Mouse (Mus musculus): Measurements from ENCODE around the gene Sh3rf1. TPM values are rescaled to one million over a fixed set of nuclear protein-coding genes. Genes with fewer than 3 reads are reported as not detected.
A peak's percentile ranks its signal among the peaks of the same experiment; 100 is the strongest.

The Sh3rf1 gene
- polyA plus RNA-seq, 2 experiments, result 8.8 to 12.8 TPM

GRCm38 (mm10) chr8:61308896-61309295, 85.2 kb downstream of the Sh3rf1 start:
- Histone ChIP-seq H3K27me3 (ENCODE audit: control insufficient read depth, insufficient read depth, low read length) (no peaks in the 10 kb centered on the region), H3K36me3 (ENCODE audit: control insufficient read depth, insufficient read depth, low read length) (no peaks in the 10 kb centered on the region), H3K4me2 (replicated peaks; ENCODE audit: low read depth, low read length, severe bottlenecking) (no peak overlapping the region), H3K27ac (replicated peaks; ENCODE audit: low read depth, low read length) (no peak overlapping the region), H3K9me3 (ENCODE audit: control insufficient read depth, low read length) (no peaks in the 10 kb centered on the region), H3K4me1 (ENCODE audit: control insufficient read depth, insufficient read depth, low read length) (peaks cover 31% of the 10 kb centered on the region), H3K9ac (ENCODE audit: low read depth, low read length, severe bottlenecking) (no peak overlapping the region), H3K4me3 (replicated peaks; ENCODE audit: low read length) (no peak overlapping the region)
- ATAC-seq (ENCODE audit: low FRiP score, low read depth), result no peak
- TF ChIP-seq POLR2A (IDR thresholded peaks at IDR 0.05; ENCODE audit: borderline replicate concordance, extremely low read depth, insufficient read depth, insufficient read length), result no peak
- DNase-seq (ENCODE audit: low spot score), result no peak

GRCm38 (mm10) chr8:61309530-61310402, 86.1 kb downstream of the Sh3rf1 start:
- no peaks in the 10 kb centered on the region for H3K27me3 ChIP-seq (ENCODE audit: control insufficient read depth, insufficient read depth, low read length)
- TF ChIP-seq POLR2A (IDR thresholded peaks at IDR 0.05; ENCODE audit: borderline replicate concordance, extremely low read depth, insufficient read depth, insufficient read length), result no peak
- H3K36me3 ChIP-seq (ENCODE audit: control insufficient read depth, insufficient read depth, low read length), result no peaks in the 10 kb centered on the region
- ATAC-seq (ENCODE audit: low FRiP score, low read depth) (no peak), DNase-seq (ENCODE audit: low spot score) (no peak)
- 0 out of 2 replicates have a peak overlapping the region, but pooled peaks have one; percentile 21 for H3K9ac ChIP-seq (ENCODE audit: low read depth, low read length, severe bottlenecking)
- no peaks in the 10 kb centered on the region for H3K9me3 ChIP-seq (ENCODE audit: control insufficient read depth, low read length)
- H3K4me2 ChIP-seq (replicated peaks; ENCODE audit: low read depth, low read length, severe bottlenecking), result peak overlapping the region; percentile 31
- no peak overlapping the region for H3K4me3 ChIP-seq (replicated peaks; ENCODE audit: low read length)
- WGBS, result 26% methylated on average over 20 of the region's 20 CpGs
- H3K4me1 ChIP-seq (ENCODE audit: control insufficient read depth, insufficient read depth, low read length), result peaks cover 31% of the 10 kb centered on the region
- no peak overlapping the region for H3K27ac ChIP-seq (replicated peaks; ENCODE audit: low read depth, low read length)

DNA sequence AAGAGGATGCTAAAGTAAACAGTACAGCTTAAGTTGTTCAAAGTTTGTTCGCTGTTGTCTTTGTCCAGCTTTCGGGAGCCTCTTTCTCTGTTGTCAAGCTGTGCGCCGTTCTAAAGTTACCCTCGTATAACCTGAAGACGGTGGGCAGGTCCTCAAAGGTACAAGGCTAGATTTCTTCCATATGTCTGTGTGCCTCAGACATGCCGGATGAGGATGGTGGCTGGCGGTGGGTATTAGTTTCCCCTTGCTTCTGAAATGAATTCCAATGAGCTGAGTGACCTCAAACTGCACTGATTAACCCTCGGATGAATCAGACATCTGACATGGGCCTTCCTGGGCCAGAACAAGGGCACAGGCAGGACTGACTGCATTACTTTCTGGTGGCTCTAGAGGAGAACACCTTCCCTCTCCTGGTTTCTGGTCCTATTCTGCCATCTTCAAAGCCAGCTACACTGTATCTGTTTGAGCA, 86.8 kb downstream of the Sh3rf1 start:
- DNase-seq (ENCODE audit: low spot score), result no peak
- Histone ChIP-seq H3K9me3 (ENCODE audit: control insufficient read depth, low read length) (no peaks in the 10 kb centered on the region), H3K4me1 (ENCODE audit: control insufficient read depth, insufficient read depth, low read length) (peaks cover 30% of the 10 kb centered on the region), H3K4me2 (replicated peaks; ENCODE audit: low read depth, low read length, severe bottlenecking) (no peak overlapping the region), H3K36me3 (ENCODE audit: control insufficient read depth, insufficient read depth, low read length) (no peaks in the 10 kb centered on the region), H3K9ac (ENCODE audit: low read depth, low read length, severe bottlenecking) (no peak overlapping the region), H3K4me3 (replicated peaks; ENCODE audit: low read length) (no peak overlapping the region), H3K27ac (replicated peaks; ENCODE audit: low read depth, low read length) (no peak overlapping the region), H3K27me3 (ENCODE audit: control insufficient read depth, insufficient read depth, low read length) (no peaks in the 10 kb centered on the region)
- TF ChIP-seq POLR2A (IDR thresholded peaks at IDR 0.05; ENCODE audit: borderline replicate concordance, extremely low read depth, insufficient read depth, insufficient read length), result no peak
- ATAC-seq (ENCODE audit: low FRiP score, low read depth), result no peak
- WGBS, result 26% methylated on average over 9 of the region's 9 CpGs

- 76% methylated on average over 7 of the region's 7 CpGs for WGBS
- Histone ChIP-seq H3K27me3 (ENCODE audit: control insufficient read depth, insufficient read depth, low read length) (no peaks in the 10 kb centered on the region), H3K4me3 (replicated peaks; ENCODE audit: low read length) (no peak overlapping the region), H3K9ac (ENCODE audit: low read depth, low read length, severe bottlenecking) (no peak overlapping the region), H3K36me3 (ENCODE audit: control insufficient read depth, insufficient read depth, low read length) (no peaks in the 10 kb centered on the region), H3K4me1 (ENCODE audit: control insufficient read depth, insufficient read depth, low read length) (peaks cover 22% of the 10 kb centered on the region), H3K4me2 (replicated peaks; ENCODE audit: low read depth, low read length, severe bottlenecking) (no peak overlapping the region), H3K27ac (replicated peaks; ENCODE audit: low read depth, low read length) (no peak overlapping the region), H3K9me3 (ENCODE audit: control insufficient read depth, low read length) (peaks cover 5% of the 10 kb centered on the region; the same call in 1 of the 2 replicates)
- DNase-seq (ENCODE audit: low spot score) (no peak), ATAC-seq (ENCODE audit: low FRiP score, low read depth) (no peak)
- TF ChIP-seq POLR2A (IDR thresholded peaks at IDR 0.05; ENCODE audit: borderline replicate concordance, extremely low read depth, insufficient read depth, insufficient read length), result no peak
Observed at GRCm38 (mm10) chr8:61313016-61313415, 89.3 kb downstream of the Sh3rf1 start.

- H3K4me2 ChIP-seq (replicated peaks; ENCODE audit: low read depth, low read length, severe bottlenecking), result no peak overlapping the region
- H3K4me1 ChIP-seq (ENCODE audit: control insufficient read depth, insufficient read depth, low read length), result peaks cover 2% of the 10 kb centered on the region; the same call in 1 of the 2 replicates
- TF ChIP-seq POLR2A (IDR thresholded peaks at IDR 0.05; ENCODE audit: borderline replicate concordance, extremely low read depth, insufficient read depth, insufficient read length), result no peak
- WGBS, result 44% methylated on average over 10 of the region's 10 CpGs
- DNase-seq (ENCODE audit: low spot score) (no peak), ATAC-seq (ENCODE audit: low FRiP score, low read depth) (no peak)
- H3K27ac ChIP-seq (replicated peaks; ENCODE audit: low read depth, low read length), result no peak overlapping the region
- peaks cover 5% of the 10 kb centered on the region; the same call in 1 of the 2 replicates for H3K9me3 ChIP-seq (ENCODE audit: control insufficient read depth, low read length)
- H3K4me3 ChIP-seq (replicated peaks; ENCODE audit: low read length), result no peak overlapping the region
- no peaks in the 10 kb centered on the region for H3K27me3 ChIP-seq (ENCODE audit: control insufficient read depth, insufficient read depth, low read length)
- no peak overlapping the region for H3K9ac ChIP-seq (ENCODE audit: low read depth, low read length, severe bottlenecking)
- H3K36me3 ChIP-seq (ENCODE audit: control insufficient read depth, insufficient read depth, low read length), result no peaks in the 10 kb centered on the region
Observed at GRCm38 (mm10) chr8:61316012-61316767, 92.5 kb downstream of the Sh3rf1 start.

Data from limb, embryonic 14.5 days (tissue).